Mouse (Mus musculus): ENCODE results near the gene Plekhh2. TPM values are rescaled to one million over a fixed set of nuclear protein-coding genes. Genes with fewer than 3 reads are reported as not detected.

Gene Plekhh2
- polyA plus RNA-seq, 1 experiment from 2014 or later = 8.8 TPM

DNA sequence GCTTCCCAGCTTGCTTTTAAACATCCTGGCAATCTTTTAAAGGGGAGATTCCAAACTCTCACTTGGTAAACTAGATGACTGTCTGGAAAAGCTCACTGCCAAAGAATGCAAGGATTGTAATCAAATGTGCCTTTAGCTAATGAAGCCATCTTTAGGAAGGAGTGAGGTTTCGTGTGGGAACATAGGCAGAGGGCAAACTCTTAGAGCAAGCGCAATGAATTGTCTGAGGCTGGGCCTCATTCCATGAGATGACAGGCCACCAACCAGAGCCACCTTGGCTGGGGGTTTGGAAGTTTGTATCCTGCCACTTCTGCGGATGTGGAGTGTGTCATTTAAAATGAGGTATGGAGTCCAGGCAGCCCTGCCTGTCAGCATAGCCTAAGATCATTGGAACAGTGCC is 108.4 kb downstream of the Plekhh2 start:
- 91% methylated on average over 3 of the region's 3 CpGs for WGBS
- H3K27ac ChIP-seq = no peak overlapping the region
- H3K4me2 ChIP-seq (replicated peaks) = no peak overlapping the region
- no peaks in the 10 kb centered on the region for H3K27me3 ChIP-seq
- no peaks in the 10 kb centered on the region for H3K9me3 ChIP-seq
- H3K36me3 ChIP-seq = peaks cover 24% of the 10 kb centered on the region
- no peak overlapping the region for H3K4me3 ChIP-seq
- no peak overlapping the region for H3K9ac ChIP-seq
- no peak for ATAC-seq (ENCODE audit: low FRiP score, low read depth)
- H3K4me1 ChIP-seq = peaks cover 7% of the 10 kb centered on the region

DNA sequence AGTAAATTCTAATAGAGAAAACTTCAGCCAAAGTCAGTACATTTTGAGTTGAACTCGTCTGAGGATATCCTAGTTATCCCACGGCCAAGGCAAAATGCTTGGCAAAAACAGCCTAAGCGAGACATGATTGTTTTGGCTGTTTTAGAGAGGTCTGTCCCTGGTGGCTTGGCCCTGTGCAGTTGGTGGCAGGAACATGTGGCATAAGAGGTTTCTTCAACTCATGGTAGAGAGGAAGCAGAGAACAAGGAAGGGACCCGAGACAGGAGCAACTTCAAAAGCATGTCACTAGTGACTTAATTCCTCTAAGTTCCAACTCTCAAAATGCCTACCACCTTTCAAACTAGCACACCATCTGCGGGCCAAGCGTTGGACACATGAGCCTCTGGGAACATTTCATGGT is 108.9 kb downstream of the Plekhh2 start:
- ATAC-seq (ENCODE audit: low FRiP score, low read depth) = no peak
- whole genome bisulfite sequencing = 92% methylated on average over 6 of the region's 6 CpGs
- no peak overlapping the region for H3K9ac ChIP-seq
- no peak overlapping the region for H3K27ac ChIP-seq
- H3K9me3 ChIP-seq = no peaks in the 10 kb centered on the region
- no peaks in the 10 kb centered on the region for H3K27me3 ChIP-seq
- H3K4me1 ChIP-seq = peaks cover 7% of the 10 kb centered on the region
- no peak overlapping the region for H3K4me3 ChIP-seq
- no peak overlapping the region for H3K4me2 ChIP-seq (replicated peaks)
- H3K36me3 ChIP-seq = peaks cover 23% of the 10 kb centered on the region

DNA sequence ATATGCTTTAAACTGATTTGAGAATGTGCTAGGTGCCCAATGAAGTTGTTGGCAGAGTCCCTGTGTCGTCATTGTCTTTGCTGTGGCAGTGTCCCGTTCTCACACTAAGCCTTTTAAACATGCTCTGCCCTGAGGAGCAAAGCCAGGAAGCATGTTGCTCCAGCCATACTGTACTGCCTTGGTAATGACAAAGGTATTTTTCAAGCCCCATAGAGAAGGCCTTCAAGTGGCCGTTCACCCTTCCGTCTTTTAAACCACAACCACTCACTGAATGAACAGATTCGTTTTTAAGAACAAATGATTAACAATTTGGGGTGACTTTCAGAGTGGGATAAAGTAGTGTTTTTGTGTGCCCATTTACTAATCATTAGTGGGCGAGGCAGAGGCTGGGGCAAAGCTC is 109.5 kb downstream of the Plekhh2 start:
- ATAC-seq (ENCODE audit: low FRiP score, low read depth) = no peak
- no peaks in the 10 kb centered on the region for H3K9me3 ChIP-seq
- H3K27ac ChIP-seq = no peak overlapping the region
- H3K9ac ChIP-seq = no peak overlapping the region
- no peak overlapping the region for H3K4me3 ChIP-seq
- H3K36me3 ChIP-seq = peaks cover 23% of the 10 kb centered on the region
- no peaks in the 10 kb centered on the region for H3K27me3 ChIP-seq
- no peak overlapping the region for H3K4me2 ChIP-seq (replicated peaks)
- peaks cover 7% of the 10 kb centered on the region for H3K4me1 ChIP-seq
- WGBS = 91% methylated on average over 6 of the region's 6 CpGs

DNA sequence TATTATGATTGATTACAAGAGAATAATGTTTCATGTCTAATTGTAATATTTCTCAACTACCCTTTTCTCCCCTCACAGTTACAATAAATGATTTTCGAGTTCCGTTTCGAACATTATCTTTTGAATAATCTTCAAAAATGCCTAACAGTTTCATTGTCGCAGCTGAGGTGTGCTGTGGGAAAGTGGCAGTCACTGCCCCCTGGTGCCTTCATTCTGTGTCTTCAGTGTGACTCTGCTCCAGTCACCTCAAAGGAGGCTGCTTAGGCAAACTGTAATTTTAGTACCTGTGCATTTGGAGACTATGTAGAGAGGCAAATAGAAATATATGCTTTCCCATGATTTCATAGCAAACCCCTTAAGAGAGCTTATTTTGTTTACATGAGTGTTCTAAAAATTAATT is 110.3 kb downstream of the Plekhh2 start:
- H3K27me3 ChIP-seq = no peaks in the 10 kb centered on the region
- 81% methylated on average over 4 of the region's 4 CpGs for WGBS
- peaks cover 10% of the 10 kb centered on the region for H3K4me1 ChIP-seq
- H3K36me3 ChIP-seq = peaks cover 20% of the 10 kb centered on the region
- ATAC-seq (ENCODE audit: low FRiP score, low read depth) = no peak
- no peak overlapping the region for H3K4me2 ChIP-seq (replicated peaks)
- no peak overlapping the region for H3K9ac ChIP-seq
- H3K27ac ChIP-seq = peak overlapping the region; percentile 63; the same call in 1 of the 2 replicates
- H3K4me3 ChIP-seq = no peak overlapping the region
- H3K9me3 ChIP-seq = no peaks in the 10 kb centered on the region

DNA sequence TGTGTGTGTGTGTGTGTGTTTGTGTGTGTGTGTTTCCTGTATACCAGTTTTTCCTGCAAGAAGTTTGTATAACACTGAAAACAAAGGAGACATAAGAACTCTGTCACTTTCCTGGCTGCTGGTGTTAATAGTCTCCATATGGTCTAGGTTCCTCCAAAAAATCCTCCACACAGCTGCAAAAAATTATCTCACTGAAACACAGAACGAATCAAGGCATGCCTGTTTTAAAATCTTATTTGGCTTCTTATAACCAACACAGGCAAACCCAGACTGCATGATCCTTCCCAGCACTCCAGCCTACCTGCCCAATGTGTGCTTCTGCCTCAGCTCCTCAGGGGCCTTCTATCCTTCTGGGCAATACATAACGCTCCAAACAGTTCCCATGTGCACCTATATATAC is 111.2 kb downstream of the Plekhh2 start:
- H3K4me3 ChIP-seq = no peak overlapping the region
- H3K27ac ChIP-seq = peak overlapping the region; percentile 91
- 11% methylated on average over 2 of the region's 2 CpGs for WGBS
- H3K27me3 ChIP-seq = no peaks in the 10 kb centered on the region
- H3K9me3 ChIP-seq = no peaks in the 10 kb centered on the region
- peak; percentile 59; the same call in 1 of the 2 replicates for ATAC-seq (ENCODE audit: low FRiP score, low read depth)
- no peak overlapping the region for H3K9ac ChIP-seq
- 0 out of 2 replicates have a peak overlapping the region, but pooled peaks have one; percentile 3 for H3K4me2 ChIP-seq (replicated peaks)
- H3K36me3 ChIP-seq = peaks cover 20% of the 10 kb centered on the region
- H3K4me1 ChIP-seq = peaks cover 17% of the 10 kb centered on the region

- WGBS = under 1% methylated on average over 25 of the region's 25 CpGs
- Histone ChIP-seq H3K9me3 (no peaks in the 10 kb centered on the region), H3K36me3 (no peaks in the 10 kb centered on the region), H3K9ac (peak within 1 kb of the TSS; percentile 68), H3K4me2 (replicated peaks) (peak within 1 kb of the TSS; percentile 70), H3K4me3 (peak within 1 kb of the TSS; percentile 60), H3K4me1 (peaks cover 26% of the 10 kb centered on the region), H3K27ac (peak within 1 kb of the TSS; percentile 77), H3K27me3 (no peaks in the 10 kb centered on the region)
- ATAC-seq (ENCODE audit: low FRiP score, low read depth) = peak; percentile 92
Measured at GRCm38 (mm10) chr17:84626276-84626856, 114.7 kb downstream of the Plekhh2 start, which contains the start of gene Dync2li1. Dync2li1 (plus strand) TSS chr17:84626496.

DNA sequence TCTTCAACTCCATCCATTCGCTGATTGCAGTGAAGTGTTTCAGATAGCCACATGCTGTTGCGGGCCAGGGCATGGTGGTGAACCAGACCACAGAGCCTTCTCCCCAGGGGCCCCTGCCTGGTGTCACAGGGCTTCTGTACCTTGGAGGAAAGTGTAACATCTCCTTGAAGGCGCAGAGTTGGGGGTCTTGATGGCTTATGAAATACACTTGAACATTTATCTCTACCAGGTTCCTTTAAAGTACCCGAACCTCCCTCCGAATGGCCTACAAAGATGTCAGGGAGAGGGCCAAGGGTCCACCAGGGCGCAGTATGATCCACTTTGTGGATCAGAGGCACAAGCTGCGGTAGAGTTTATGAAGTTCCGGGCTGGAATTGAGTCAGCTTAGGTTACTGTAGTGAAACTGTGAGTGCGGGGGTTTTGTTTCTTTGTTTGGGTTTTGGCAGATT is 115.2 kb downstream of the Plekhh2 start:
- Histone ChIP-seq H3K4me3 (peak overlapping the region; percentile 60), H3K4me2 (replicated peaks) (peak overlapping the region; percentile 70), H3K9ac (peak overlapping the region; percentile 68), H3K36me3 (no peaks in the 10 kb centered on the region), H3K27me3 (no peaks in the 10 kb centered on the region), H3K9me3 (no peaks in the 10 kb centered on the region), H3K4me1 (peaks cover 26% of the 10 kb centered on the region), H3K27ac (peak overlapping the region; percentile 77)
- 26% methylated on average over 9 of the region's 9 CpGs for WGBS
- ATAC-seq (ENCODE audit: low FRiP score, low read depth) = peak; percentile 21

DNA sequence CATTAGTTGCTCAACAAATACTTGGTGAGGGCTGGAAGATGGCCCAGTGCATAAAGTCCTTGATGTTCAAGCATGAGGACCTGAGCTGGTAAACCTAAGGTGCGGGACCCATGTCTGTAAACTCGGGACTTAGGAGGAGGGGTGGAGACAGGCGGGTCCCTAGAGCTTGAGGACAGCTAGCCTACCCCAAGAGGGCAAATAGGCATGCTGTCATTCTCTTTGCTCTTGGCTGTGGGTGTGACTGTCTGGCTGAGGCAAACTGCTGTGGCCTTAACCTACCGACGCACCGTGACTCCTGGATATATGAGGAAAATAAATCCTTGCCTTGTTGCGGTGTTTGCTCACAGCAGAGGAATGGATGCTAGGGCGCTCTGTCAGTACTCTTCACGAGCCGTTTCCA is 116.0 kb downstream of the Plekhh2 start:
- H3K4me2 ChIP-seq (replicated peaks) = no peak overlapping the region
- H3K4me3 ChIP-seq = no peak overlapping the region
- no peak for ATAC-seq (ENCODE audit: low FRiP score, low read depth)
- peaks cover 5% of the 10 kb centered on the region for H3K36me3 ChIP-seq
- WGBS = 81% methylated on average over 10 of the region's 10 CpGs
- H3K9me3 ChIP-seq = no peaks in the 10 kb centered on the region
- H3K27me3 ChIP-seq = no peaks in the 10 kb centered on the region
- peaks cover 24% of the 10 kb centered on the region for H3K4me1 ChIP-seq
- no peak overlapping the region for H3K27ac ChIP-seq
- no peak overlapping the region for H3K9ac ChIP-seq

DNA sequence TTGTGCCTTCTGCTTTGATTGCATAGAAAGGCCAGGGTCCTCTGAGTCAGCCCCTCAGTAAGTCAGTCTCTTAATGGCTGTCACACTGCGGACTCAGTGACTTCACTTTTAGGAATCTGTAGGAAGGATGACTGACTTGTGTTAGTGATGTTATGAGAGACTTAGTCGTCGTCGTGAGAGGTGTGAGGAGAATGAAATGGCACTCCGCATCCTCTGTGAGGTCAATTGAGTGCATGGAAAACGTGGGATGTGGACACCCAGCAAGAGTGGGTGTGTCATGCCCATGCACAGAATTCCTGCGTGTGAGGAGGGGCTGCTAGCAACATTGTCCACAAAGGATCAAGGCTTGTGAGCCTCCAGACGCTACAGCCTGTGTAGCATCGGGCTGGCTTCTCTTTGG is 116.9 kb downstream of the Plekhh2 start:
- Histone ChIP-seq H3K27ac (peak overlapping the region; percentile 33; the same call in 1 of the 2 replicates), H3K27me3 (no peaks in the 10 kb centered on the region), H3K9ac (no peak overlapping the region), H3K4me3 (no peak overlapping the region), H3K4me2 (replicated peaks) (no peak overlapping the region), H3K4me1 (peaks cover 19% of the 10 kb centered on the region), H3K9me3 (no peaks in the 10 kb centered on the region), H3K36me3 (peaks cover 7% of the 10 kb centered on the region)
- WGBS = 69% methylated on average over 9 of the region's 9 CpGs
- ATAC-seq (ENCODE audit: low FRiP score, low read depth) = no peak

- ATAC-seq (ENCODE audit: low FRiP score, low read depth) = no peak
- Histone ChIP-seq H3K27me3 (no peaks in the 10 kb centered on the region), H3K4me2 (replicated peaks) (no peak overlapping the region), H3K27ac (no peak overlapping the region), H3K4me3 (no peak overlapping the region), H3K9me3 (no peaks in the 10 kb centered on the region), H3K9ac (no peak overlapping the region), H3K36me3 (peaks cover 8% of the 10 kb centered on the region), H3K4me1 (peaks cover 33% of the 10 kb centered on the region)
- WGBS = 89% methylated on average over 6 of the region's 6 CpGs
Measured at GRCm38 (mm10) chr17:84631836-84632235, 120.1 kb downstream of the Plekhh2 start.

DNA sequence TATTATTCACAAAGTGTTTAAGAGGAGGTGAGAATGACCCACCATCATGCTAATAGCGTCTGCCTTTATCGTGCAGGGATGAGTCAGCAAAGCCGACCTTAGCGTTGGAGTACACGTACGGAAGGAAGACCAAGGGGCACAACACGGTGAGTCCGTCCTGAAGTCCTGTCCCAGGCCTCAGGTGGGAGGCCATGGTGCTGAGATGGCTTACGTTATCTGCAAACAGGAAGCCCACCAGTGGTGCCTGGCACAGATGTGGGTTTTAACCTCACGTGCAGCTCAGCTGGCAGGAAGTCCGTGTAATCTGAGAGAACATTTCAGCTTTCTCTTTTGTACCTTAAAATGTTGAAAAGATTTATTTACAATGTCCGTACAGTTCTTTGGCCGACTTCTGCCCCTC is 121.7 kb downstream of the Plekhh2 start:
- peaks cover 8% of the 10 kb centered on the region for H3K36me3 ChIP-seq
- no peaks in the 10 kb centered on the region for H3K9me3 ChIP-seq
- peaks cover 27% of the 10 kb centered on the region for H3K4me1 ChIP-seq
- no peak for ATAC-seq (ENCODE audit: low FRiP score, low read depth)
- no peak overlapping the region for H3K27ac ChIP-seq
- no peak overlapping the region for H3K9ac ChIP-seq
- 77% methylated on average over 13 of the region's 13 CpGs for WGBS
- H3K4me2 ChIP-seq (replicated peaks) = no peak overlapping the region
- no peaks in the 10 kb centered on the region for H3K27me3 ChIP-seq
- H3K4me3 ChIP-seq = no peak overlapping the region

DNA sequence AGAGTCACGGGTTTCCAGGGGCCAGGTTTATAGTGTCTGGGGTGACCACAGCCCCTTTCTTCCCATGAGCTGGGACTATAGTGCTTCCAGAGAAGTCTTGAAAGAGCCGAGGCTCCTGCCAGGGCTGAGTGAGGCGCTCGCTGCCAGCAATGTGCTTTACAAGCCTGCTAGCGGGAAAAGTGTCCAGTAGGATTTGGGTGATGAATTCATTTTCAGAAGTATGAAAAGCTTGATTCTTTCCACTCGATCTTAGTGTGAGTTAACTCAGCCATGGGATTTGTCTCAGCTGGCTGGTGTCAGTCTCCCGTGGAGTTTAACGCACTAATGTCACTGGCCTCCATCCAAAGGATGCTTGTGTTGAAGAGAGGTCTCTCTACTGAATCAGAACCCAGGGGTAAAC is 124.6 kb downstream of the Plekhh2 start:
- no peak overlapping the region for H3K4me3 ChIP-seq
- ATAC-seq (ENCODE audit: low FRiP score, low read depth) = peak; percentile 57; the same call in 1 of the 2 replicates
- no peaks in the 10 kb centered on the region for H3K9me3 ChIP-seq
- no peak overlapping the region; the same call in 1 of the 2 replicates for H3K27ac ChIP-seq
- peaks cover 23% of the 10 kb centered on the region for H3K4me1 ChIP-seq
- H3K36me3 ChIP-seq = peaks cover 8% of the 10 kb centered on the region
- 36% methylated on average over 8 of the region's 8 CpGs for WGBS
- no peak overlapping the region for H3K9ac ChIP-seq
- H3K4me2 ChIP-seq (replicated peaks) = no peak overlapping the region
- H3K27me3 ChIP-seq = no peaks in the 10 kb centered on the region

DNA sequence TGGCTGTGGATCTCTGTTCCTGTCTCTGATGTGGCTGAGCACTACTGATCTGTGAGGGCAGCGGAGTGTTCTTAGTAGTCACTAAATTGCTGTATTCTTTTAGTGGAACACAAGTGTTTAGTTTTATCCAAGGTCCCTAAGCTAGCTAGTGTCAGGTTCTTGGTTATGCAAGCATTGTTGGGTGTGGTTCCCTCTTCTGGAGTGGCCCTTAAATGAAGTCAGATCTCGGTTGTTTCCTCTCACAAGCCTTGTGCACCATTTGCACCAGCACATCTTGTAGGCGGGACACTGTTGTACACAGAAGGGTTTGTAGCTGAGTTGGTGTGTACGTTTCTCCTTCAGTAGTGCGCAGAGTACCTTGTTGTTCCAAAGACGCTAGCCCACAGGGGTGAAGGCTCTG is 126.3 kb downstream of the Plekhh2 start:
- Histone ChIP-seq H3K4me2 (replicated peaks) (no peak overlapping the region), H3K9me3 (no peaks in the 10 kb centered on the region), H3K27me3 (no peaks in the 10 kb centered on the region), H3K27ac (no peak overlapping the region), H3K4me3 (no peak overlapping the region), H3K4me1 (peaks cover 24% of the 10 kb centered on the region), H3K9ac (no peak overlapping the region), H3K36me3 (peaks cover 4% of the 10 kb centered on the region; the same call in 1 of the 2 replicates)
- WGBS = 92% methylated on average over 6 of the region's 6 CpGs
- ATAC-seq (ENCODE audit: low FRiP score, low read depth) = no peak

All from limb, embryonic 13.5 days (tissue).